Mouse (Mus musculus): ENCODE measurements around the gene Srgap3. TPM values are rescaled to one million over a fixed set of nuclear protein-coding genes. Genes with fewer than 3 reads are reported as not detected.

Srgap3 gene
- total RNA-seq, 2 experiments from 2014 or later, result 0.51 to 2.0 TPM

GRCm38 (mm10) chr6:112796607-112797006 is 150.5 kb downstream of the Srgap3 start:
- no peak for DNase-seq
- Histone ChIP-seq H3K4me3 (no peak overlapping the region), H3K27ac (no peak overlapping the region)
- intact Hi-C loops (cut with DNase I), result no loop called here
- no peak for TF ChIP-seq CTCF (IDR thresholded peaks at IDR 0.05)

- intact Hi-C loops (cut with DNase I), result no loop called here
- Histone ChIP-seq H3K4me3 (no peak overlapping the region), H3K27ac (no peak overlapping the region)
- no peak for DNase-seq
- TF ChIP-seq CTCF (IDR thresholded peaks at IDR 0.05), result no peak
Measured at GRCm38 (mm10) chr6:112793887-112794286, 153.2 kb downstream of the Srgap3 start.

- DNase-seq, result no peak
- TF ChIP-seq CTCF (IDR thresholded peaks at IDR 0.05), result no peak
- no peak overlapping the region for H3K27ac ChIP-seq
- H3K4me3 ChIP-seq, result no peak overlapping the region
- intact Hi-C loops (cut with DNase I), result no loop called here
Measured at GRCm38 (mm10) chr6:112789901-112790300, 157.2 kb downstream of the Srgap3 start.

- H3K4me3 ChIP-seq, result no peak overlapping the region
- no peak overlapping the region for H3K27ac ChIP-seq
- no peak for DNase-seq
- TF ChIP-seq CTCF (IDR thresholded peaks at IDR 0.05), result no peak
- intact Hi-C loops (cut with DNase I), result no loop called here
Measured at GRCm38 (mm10) chr6:112788617-112789016, 158.4 kb downstream of the Srgap3 start.

GRCm38 (mm10) chr6:112788174-112788573 is 158.9 kb downstream of the Srgap3 start:
- Histone ChIP-seq H3K27ac (no peak overlapping the region), H3K4me3 (no peak overlapping the region)
- no peak for TF ChIP-seq CTCF (IDR thresholded peaks at IDR 0.05)
- intact Hi-C loops (cut with DNase I), result no loop called here
- DNase-seq, result no peak

- peak; percentile 43 for TF ChIP-seq CTCF (IDR thresholded peaks at IDR 0.05)
- intact Hi-C loops (cut with DNase I), result no loop called here
- no peak for DNase-seq
- no peak overlapping the region for H3K27ac ChIP-seq
- no peak overlapping the region for H3K4me3 ChIP-seq
Measured at GRCm38 (mm10) chr6:112781409-112782093, 165.5 kb downstream of the Srgap3 start.

- TF ChIP-seq CTCF (IDR thresholded peaks at IDR 0.05), result no peak
- Histone ChIP-seq H3K4me3 (no peak overlapping the region), H3K27ac (no peak overlapping the region)
- intact Hi-C loops (cut with DNase I), result no loop called here
- no peak for DNase-seq
Measured at GRCm38 (mm10) chr6:112778211-112778610, 168.9 kb downstream of the Srgap3 start.

GRCm38 (mm10) chr6:112776718-112777117 is 170.3 kb downstream of the Srgap3 start:
- intact Hi-C loops (cut with DNase I), result no loop called here
- H3K27ac ChIP-seq, result no peak overlapping the region
- no peak overlapping the region for H3K4me3 ChIP-seq
- TF ChIP-seq CTCF (IDR thresholded peaks at IDR 0.05), result no peak
- DNase-seq, result no peak

GRCm38 (mm10) chr6:112773754-112774153 is 173.3 kb downstream of the Srgap3 start:
- Histone ChIP-seq H3K27ac (no peak overlapping the region), H3K4me3 (no peak overlapping the region)
- no peak for TF ChIP-seq CTCF (IDR thresholded peaks at IDR 0.05)
- DNase-seq, result no peak
- intact Hi-C loops (cut with DNase I), result no loop called here

- DNase-seq, result no peak
- no peak for TF ChIP-seq CTCF (IDR thresholded peaks at IDR 0.05)
- no peak overlapping the region for H3K27ac ChIP-seq
- no peak overlapping the region for H3K4me3 ChIP-seq
- intact Hi-C loops (cut with DNase I), result no loop called here
Measured at GRCm38 (mm10) chr6:112770996-112771395, 176.1 kb downstream of the Srgap3 start.

GRCm38 (mm10) chr6:112758541-112758940 is 188.5 kb downstream of the Srgap3 start:
- TF ChIP-seq CTCF (IDR thresholded peaks at IDR 0.05), result no peak
- intact Hi-C loops (cut with DNase I), result no loop called here
- no peak overlapping the region for H3K27ac ChIP-seq
- DNase-seq, result peak; percentile 23
- no peak overlapping the region for H3K4me3 ChIP-seq

GRCm38 (mm10) chr6:112756866-112757265 is 190.2 kb downstream of the Srgap3 start:
- H3K27ac ChIP-seq, result no peak overlapping the region
- H3K4me3 ChIP-seq, result no peak overlapping the region
- intact Hi-C loops (cut with DNase I), result no loop called here
- DNase-seq, result no peak
- TF ChIP-seq CTCF (IDR thresholded peaks at IDR 0.05), result no peak

- no peak overlapping the region for H3K4me3 ChIP-seq
- TF ChIP-seq CTCF (IDR thresholded peaks at IDR 0.05), result no peak
- DNase-seq, result no peak
- intact Hi-C loops (cut with DNase I), result no loop called here
- H3K27ac ChIP-seq, result no peak overlapping the region
Measured at GRCm38 (mm10) chr6:112754994-112755393, 192.1 kb downstream of the Srgap3 start.

GRCm38 (mm10) chr6:112752517-112752916 is 194.5 kb downstream of the Srgap3 start:
- intact Hi-C loops (cut with DNase I), result no loop called here
- TF ChIP-seq CTCF (IDR thresholded peaks at IDR 0.05), result no peak

More at GRCm38 (mm10) chr6:112752517-112752916, 194.5 kb downstream of the Srgap3 start:
- no peak overlapping the region for H3K27ac ChIP-seq
- DNase-seq, result no peak
- H3K4me3 ChIP-seq, result no peak overlapping the region
